Mouse (Mus musculus) limb, embryonic 12.5 days (tissue): Measurements from ENCODE around the gene Nr3c2. TPM values are rescaled to one million over a fixed set of nuclear protein-coding genes. Genes with fewer than 3 reads are reported as not detected.

Source experiments
- ATAC-seq: fragments of 200-750 bp; cut with Nextera tagmentation; 2 replicates; pipeline ENCODE4 v1.8.0; 2017; ENCODE audit warnings: low read depth, moderate TSS enrichment; ENCODE audit not compliant: insufficient number of reproducible peaks, insufficient read depth, low FRiP score, low TSS enrichment
- H3K27ac ChIP-seq: fragments of 300-500 bp; sonication (generic); 2 replicates; pipeline ENCODE4 v1.5.1; 2016; ENCODE audit warnings: mild to moderate bottlenecking, moderate library complexity
- H3K27me3 ChIP-seq: fragments of 300-500 bp; sonication (generic); 2 replicates; pipeline ENCODE4 v1.6.1; 2016; ENCODE audit warnings: mild to moderate bottlenecking, moderate library complexity
- H3K36me3 ChIP-seq: fragments of 300-500 bp; sonication (generic); 2 replicates; pipeline ENCODE4 v1.6.1; 2016; ENCODE audit warnings: mild to moderate bottlenecking, moderate library complexity
- H3K4me1 ChIP-seq: fragments of 300-500 bp; sonication (generic); replicated peaks from 2 replicates; pipeline ENCODE4 v1.6.1; 2016
- H3K4me2 ChIP-seq: fragments of 300-500 bp; sonication (generic); 2 replicates; pipeline ENCODE4 v1.6.1; 2016; ENCODE audit warnings: mild to moderate bottlenecking, moderate library complexity
- H3K4me3 ChIP-seq: fragments of 300-500 bp; sonication (generic); replicated peaks from 2 replicates; pipeline ENCODE4 v1.5.1; 2016; ENCODE audit warnings: mild to moderate bottlenecking
- H3K9ac ChIP-seq: fragments of 300-500 bp; sonication (generic); replicated peaks from 2 replicates; pipeline ENCODE4 v1.6.1; 2016; ENCODE audit warnings: mild to moderate bottlenecking, moderate library complexity
- H3K9me3 ChIP-seq: fragments of 300-500 bp; sonication (generic); 2 replicates; pipeline ENCODE4 v1.6.1; 2016; ENCODE audit warnings: mild to moderate bottlenecking, moderate library complexity
- WGBS: fragments of 180-500 bp; shearing (Covaris S2); methylation state at CpG from one replicate; pipeline ENCODE4 v1.1.7; 2016; 5-methylcytosine and 5-hydroxymethylcytosine counted together
- polyA plus RNA-seq: library from polyadenylated mRNA; unstranded; fragments of >200 nt; fragmentation: Nextera tagmentation; extraction: Ambion mirVana; gene quantifications from 2 replicates; pipeline ENCODE4 v1.2.1, GENCODE M21; 2016

Gene Nr3c2
- 0.64 and 1.2 TPM in 2 replicates for polyA plus RNA-seq

- Histone ChIP-seq H3K4me2 (peak within 1 kb of the TSS; percentile 99), H3K27me3 (peaks cover 66% of the 10 kb centered on the region), H3K9me3 (no peaks in the 10 kb centered on the region), H3K4me3 (peak within 1 kb of the TSS; percentile 66), H3K27ac (no peak within 1 kb of the TSS), H3K9ac (peak within 1 kb of the TSS; percentile 53), H3K36me3 (no peaks in the 10 kb centered on the region), H3K4me1 (peaks cover 22% of the 10 kb centered on the region)
- under 1% methylated on average over 37 of the region's 47 CpGs for WGBS
- no peak for ATAC-seq
Measured at GRCm38 (mm10) chr8:76899411-76900154, at the start of gene Nr3c2. TSS of gene Nr3c2 (plus strand) at chr8:76899442.

GRCm38 (mm10) chr8:76858534-76858933, 40.7 kb upstream of the Nr3c2 start:
- no peak overlapping the region for H3K27ac ChIP-seq
- no peak overlapping the region for H3K9ac ChIP-seq
- no peaks in the 10 kb centered on the region for H3K27me3 ChIP-seq
- H3K4me2 ChIP-seq: no peak overlapping the region
- H3K36me3 ChIP-seq: no peaks in the 10 kb centered on the region
- H3K4me1 ChIP-seq: no peaks in the 10 kb centered on the region
- H3K4me3 ChIP-seq: no peak overlapping the region
- H3K9me3 ChIP-seq: no peaks in the 10 kb centered on the region
- 70% methylated on average over 2 of the region's 2 CpGs for WGBS
- no peak for ATAC-seq

- no peak for ATAC-seq
Measured at GRCm38 (mm10) chr8:76859709-76860108, 39.5 kb upstream of the Nr3c2 start.

GRCm38 (mm10) chr8:76863066-76863465, 36.2 kb upstream of the Nr3c2 start:
- ATAC-seq: no peak

More at GRCm38 (mm10) chr8:76859709-76860108, 39.5 kb upstream of the Nr3c2 start:
- H3K9ac ChIP-seq: no peak overlapping the region
- no peaks in the 10 kb centered on the region for H3K9me3 ChIP-seq
- no peak overlapping the region for H3K4me3 ChIP-seq
- H3K4me2 ChIP-seq: no peak overlapping the region
- H3K27me3 ChIP-seq: no peaks in the 10 kb centered on the region
- no peak overlapping the region for H3K27ac ChIP-seq
- H3K4me1 ChIP-seq: no peaks in the 10 kb centered on the region
- H3K36me3 ChIP-seq: no peaks in the 10 kb centered on the region

GRCm38 (mm10) chr8:76876809-76877208, 22.4 kb upstream of the Nr3c2 start:
- 94% methylated on average over 2 of the region's 2 CpGs for WGBS

More at GRCm38 (mm10) chr8:76863066-76863465, 36.2 kb upstream of the Nr3c2 start:
- Histone ChIP-seq H3K27me3 (no peaks in the 10 kb centered on the region), H3K9me3 (no peaks in the 10 kb centered on the region), H3K4me2 (no peak overlapping the region), H3K4me1 (no peaks in the 10 kb centered on the region), H3K27ac (no peak overlapping the region), H3K9ac (no peak overlapping the region), H3K36me3 (no peaks in the 10 kb centered on the region), H3K4me3 (no peak overlapping the region)
- WGBS: 95% methylated on average over 1 of the region's 1 CpGs

GRCm38 (mm10) chr8:76897050-76897449, 2.2 kb upstream of the Nr3c2 start:
- Histone ChIP-seq H3K4me3 (no peak overlapping the region), H3K4me2 (no peak overlapping the region), H3K9me3 (no peaks in the 10 kb centered on the region), H3K27ac (no peak overlapping the region), H3K36me3 (no peaks in the 10 kb centered on the region), H3K27me3 (peaks cover 46% of the 10 kb centered on the region), H3K4me1 (peaks cover 22% of the 10 kb centered on the region), H3K9ac (no peak overlapping the region)
- WGBS: 3% methylated on average over 2 of the region's 2 CpGs
- no peak for ATAC-seq

More at GRCm38 (mm10) chr8:76876809-76877208, 22.4 kb upstream of the Nr3c2 start:
- Histone ChIP-seq H3K27ac (no peak overlapping the region), H3K4me3 (no peak overlapping the region), H3K36me3 (no peaks in the 10 kb centered on the region), H3K4me2 (no peak overlapping the region), H3K9me3 (no peaks in the 10 kb centered on the region), H3K4me1 (no peaks in the 10 kb centered on the region), H3K27me3 (no peaks in the 10 kb centered on the region), H3K9ac (no peak overlapping the region)
- ATAC-seq: no peak

- H3K4me3 ChIP-seq: peak overlapping the region; percentile 66
- H3K4me2 ChIP-seq: peak overlapping the region; percentile 99
- H3K27ac ChIP-seq: no peak overlapping the region
- WGBS: 2% methylated on average over 40 of the region's 60 CpGs
- no peaks in the 10 kb centered on the region for H3K9me3 ChIP-seq
- no peaks in the 10 kb centered on the region for H3K36me3 ChIP-seq
- H3K9ac ChIP-seq: peak overlapping the region; percentile 53
- peaks cover 62% of the 10 kb centered on the region for H3K27me3 ChIP-seq
- peak; percentile 4; the same call in 1 of the 2 replicates for ATAC-seq
- H3K4me1 ChIP-seq: peaks cover 22% of the 10 kb centered on the region
Measured at GRCm38 (mm10) chr8:76898721-76899410, 376 bp upstream of the Nr3c2 start.

- H3K4me1 ChIP-seq: peaks cover 22% of the 10 kb centered on the region
- no peaks in the 10 kb centered on the region for H3K9me3 ChIP-seq
- no peak for ATAC-seq
- peak overlapping the region; percentile 53 for H3K9ac ChIP-seq
- peaks cover 74% of the 10 kb centered on the region for H3K27me3 ChIP-seq
- H3K27ac ChIP-seq: no peak overlapping the region
- peak overlapping the region; percentile 66 for H3K4me3 ChIP-seq
- H3K4me2 ChIP-seq: peak overlapping the region; percentile 99
- under 1% methylated on average over 58 of the region's 58 CpGs for WGBS
- no peaks in the 10 kb centered on the region for H3K36me3 ChIP-seq
Measured at GRCm38 (mm10) chr8:76900155-76901141, 1.2 kb downstream of the Nr3c2 start.

- no peak overlapping the region for H3K27ac ChIP-seq
- peaks cover 22% of the 10 kb centered on the region for H3K4me1 ChIP-seq
- peak overlapping the region; percentile 99 for H3K4me2 ChIP-seq
- peak; percentile 97 for ATAC-seq
- peak overlapping the region; percentile 66 for H3K4me3 ChIP-seq
- under 1% methylated on average over 41 of the region's 41 CpGs for WGBS
- H3K9me3 ChIP-seq: no peaks in the 10 kb centered on the region
- H3K27me3 ChIP-seq: peaks cover 71% of the 10 kb centered on the region
- H3K9ac ChIP-seq: peak overlapping the region; percentile 48
- no peaks in the 10 kb centered on the region for H3K36me3 ChIP-seq
Measured at GRCm38 (mm10) chr8:76901430-76902204, 2.4 kb downstream of the Nr3c2 start.
